Mouse (Mus musculus): ENCODE data around the gene Smdt1. TPM values are rescaled to one million over a fixed set of nuclear protein-coding genes. Genes with fewer than 3 reads are reported as not detected.

Gene Smdt1
- total and polyA plus RNA-seq, 3 experiments: 111 to 159 TPM; not detected in 1

DNA sequence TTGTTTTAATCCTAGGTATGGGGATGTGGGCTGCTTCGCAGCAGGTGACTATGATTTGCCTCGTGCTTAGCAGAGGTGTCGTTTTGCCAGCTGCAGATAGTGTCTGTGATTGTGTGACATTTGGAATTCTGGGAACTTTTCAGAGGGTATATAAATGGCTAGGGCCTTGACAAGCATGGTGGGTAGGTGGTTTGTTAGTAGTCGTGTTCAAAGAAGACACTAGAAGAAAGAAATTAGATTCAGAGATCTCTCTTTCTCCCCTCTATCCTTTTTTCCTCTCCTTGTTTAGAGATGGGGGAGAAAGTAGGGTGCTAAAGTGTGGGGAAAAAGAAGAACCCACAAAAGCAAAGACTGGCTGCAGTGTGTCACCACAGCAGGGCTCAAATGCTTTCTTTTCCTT, 29.4 kb downstream of the Smdt1 start:
- Histone ChIP-seq H3K4me1 (ENCODE audit: control insufficient read depth in 1 of 2, insufficient read depth in 2 of 2, low read length in 2 of 2) (no peaks in the 10 kb centered on the region), H3K4me3 (ENCODE audit: control insufficient read depth in 1 of 2, insufficient read depth in 1 of 2, low read depth in 2 of 2, low read length in 2 of 2) (no peak overlapping the region), H3K36me3 (ENCODE audit: control insufficient read depth in 1 of 2, insufficient read depth in 2 of 2, low read length in 2 of 2) (no peaks in the 10 kb centered on the region), H3K27ac (ENCODE audit: control insufficient read depth, low read depth, low read length) (no peak overlapping the region), H3K79me2 (ENCODE audit: control insufficient read depth, insufficient read depth, low read length, poor library complexity) (no peaks in the 10 kb centered on the region), H3K9me3 (replicated peaks; ENCODE audit: insufficient read depth, low read length) (no peaks in the 10 kb centered on the region), H3K9ac (ENCODE audit: control insufficient read depth, low read depth, low read length, poor library complexity, severe bottlenecking) (no peak overlapping the region), H3K27me3 (ENCODE audit: control insufficient read depth in 1 of 2, insufficient read depth in 2 of 2, low read length in 2 of 2) (peaks cover 2 to 3% of the 10 kb centered on the region in 2 experiments; a peak in 3 of 4 replicates)
- TF ChIP-seq UBTF (IDR thresholded peaks at IDR 0.05; ENCODE audit: borderline replicate concordance, insufficient read depth, low read depth, low read length) (no peak), RAD21 (IDR thresholded peaks at IDR 0.05; ENCODE audit: low read depth, low read length) (no peak), TBP (IDR thresholded peaks at IDR 0.05; ENCODE audit: low read depth, low read length) (no peak), MAFK (IDR thresholded peaks at IDR 0.05; ENCODE audit: borderline replicate concordance, low read depth, low read length) (no peak), ZKSCAN1 (IDR thresholded peaks at IDR 0.05; ENCODE audit: low read depth, low read length) (no peak), BHLHE40 (IDR thresholded peaks at IDR 0.05; ENCODE audit: borderline replicate concordance, low read depth, low read length) (no peak), SIN3A (IDR thresholded peaks at IDR 0.05; ENCODE audit: low read length) (no peak), TAL1 (IDR thresholded peaks at IDR 0.05; ENCODE audit: low read length) (no peak)
- DNase-seq (ENCODE audit: low read depth, low spot score): no peak

GRCm38 (mm10) chr15:82368851-82369250, 30.1 kb downstream of the Smdt1 start:
- no peak for DNase-seq (ENCODE audit: low read depth, low spot score)
- no peaks in the 10 kb centered on the region for H3K79me2 ChIP-seq (ENCODE audit: control insufficient read depth, insufficient read depth, low read length, poor library complexity)
- no peak overlapping the region for H3K9ac ChIP-seq (ENCODE audit: control insufficient read depth, low read depth, low read length, poor library complexity, severe bottlenecking)
- no peaks in the 10 kb centered on the region for H3K9me3 ChIP-seq (replicated peaks; ENCODE audit: insufficient read depth, low read length)
- no peak for TF ChIP-seq MYC (IDR thresholded peaks at IDR 0.05; ENCODE audit: low read depth, low read length)
- H3K27me3 ChIP-seq (ENCODE audit: control insufficient read depth in 1 of 2, insufficient read depth in 2 of 2, low read length in 2 of 2): peaks cover 2 to 3% of the 10 kb centered on the region in 2 experiments; a peak in 3 of 4 replicates
- no peaks in the 10 kb centered on the region for H3K36me3 ChIP-seq (ENCODE audit: control insufficient read depth in 1 of 2, insufficient read depth in 2 of 2, low read length in 2 of 2)
- no peaks in the 10 kb centered on the region for H3K4me1 ChIP-seq (ENCODE audit: control insufficient read depth in 1 of 2, insufficient read depth in 2 of 2, low read length in 2 of 2)
- H3K4me3 ChIP-seq (ENCODE audit: control insufficient read depth in 1 of 2, insufficient read depth in 1 of 2, low read depth in 2 of 2, low read length in 2 of 2): no peak overlapping the region
- no peak overlapping the region for H3K27ac ChIP-seq (ENCODE audit: control insufficient read depth, low read depth, low read length)

DNA sequence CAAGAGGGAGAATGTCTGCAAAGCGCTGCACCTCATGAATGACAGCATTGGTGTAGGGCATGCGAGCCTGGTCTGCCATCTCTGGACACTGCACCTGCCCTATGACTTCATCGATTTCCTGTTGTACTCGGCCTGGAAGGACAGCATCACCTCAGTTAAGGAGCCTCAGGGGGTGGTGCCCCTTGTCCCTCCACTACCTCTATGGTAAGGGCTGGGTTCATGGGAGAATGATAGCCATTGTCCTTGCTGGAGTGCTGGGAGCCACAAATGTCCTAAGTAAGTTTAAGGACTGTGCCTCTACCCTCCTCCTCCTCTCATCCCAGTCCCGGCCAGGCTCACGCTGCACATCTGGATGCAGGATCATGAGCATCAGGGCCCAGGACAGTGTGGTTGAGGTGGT, 33.7 kb downstream of the Smdt1 start:
- H3K9ac ChIP-seq (ENCODE audit: control insufficient read depth, low read depth, low read length, poor library complexity, severe bottlenecking): no peak overlapping the region
- no peak for DNase-seq (ENCODE audit: low read depth, low spot score)
- no peaks in the 10 kb centered on the region for H3K4me1 ChIP-seq (ENCODE audit: control insufficient read depth in 1 of 2, insufficient read depth in 2 of 2, low read length in 2 of 2)
- no peak overlapping the region for H3K4me3 ChIP-seq (ENCODE audit: control insufficient read depth in 1 of 2, insufficient read depth in 1 of 2, low read depth in 2 of 2, low read length in 2 of 2)
- TF ChIP-seq HCFC1 (IDR thresholded peaks at IDR 0.05; ENCODE audit: low read depth, low read length) (no peak), ZC3H11A (IDR thresholded peaks at IDR 0.05; ENCODE audit: low read depth, low read length) (no peak), KAT2A (conservative IDR thresholded peaks at IDR 0.05; ENCODE audit: low read depth, low read length) (no peak), CHD2 (IDR thresholded peaks at IDR 0.05; ENCODE audit: low read length) (no peak), EP300 (IDR thresholded peaks at IDR 0.05; ENCODE audit: low read depth in 1 of 2, low read length in 2 of 2) (no peak), MYB (IDR thresholded peaks at IDR 0.05; ENCODE audit: low read depth, low read length) (no peak), MXI1 (IDR thresholded peaks at IDR 0.05; ENCODE audit: low read depth, low read length) (no peak), POLR2AphosphoS5 (IDR thresholded peaks at IDR 0.05; ENCODE audit: borderline replicate concordance, low read depth, low read length) (no peak), MAFK (IDR thresholded peaks at IDR 0.05; ENCODE audit: borderline replicate concordance, low read depth, low read length) (no peak), GATA1 (IDR thresholded peaks at IDR 0.05; ENCODE audit: low read depth, low read length) (no peak), BHLHE40 (IDR thresholded peaks at IDR 0.05; ENCODE audit: borderline replicate concordance, low read depth, low read length) (no peak), E2F4 (IDR thresholded peaks at IDR 0.05; ENCODE audit: borderline replicate concordance, low read depth, low read length) (no peak), ZNF384 (IDR thresholded peaks at IDR 0.05; ENCODE audit: low read depth, low read length) (no peak), CTCF (IDR thresholded peaks at IDR 0.05 in 2 of 3, conservative IDR thresholded peaks at IDR 0.05 in 1 of 3; ENCODE audit: control insufficient read depth in 1 of 3, insufficient read depth in 1 of 3, low read depth in 2 of 3, low read length in 3 of 3, poor library complexity in 1 of 3, severe bottlenecking in 1 of 3) (no peak), POLR2AphosphoS2 (IDR thresholded peaks at IDR 0.05; ENCODE audit: low read length) (no peak), TBP (IDR thresholded peaks at IDR 0.05; ENCODE audit: low read depth, low read length) (no peak)
- H3K79me2 ChIP-seq (ENCODE audit: control insufficient read depth, insufficient read depth, low read length, poor library complexity): no peaks in the 10 kb centered on the region
- no peaks in the 10 kb centered on the region for H3K9me3 ChIP-seq (replicated peaks; ENCODE audit: insufficient read depth, low read length)
- H3K36me3 ChIP-seq (ENCODE audit: control insufficient read depth in 1 of 2, insufficient read depth in 2 of 2, low read length in 2 of 2): no peaks in the 10 kb centered on the region
- H3K27me3 ChIP-seq (ENCODE audit: control insufficient read depth in 1 of 2, insufficient read depth in 2 of 2, low read length in 2 of 2): peaks cover 2 to 3% of the 10 kb centered on the region in 2 experiments; a peak in 3 of 4 replicates
- H3K27ac ChIP-seq (ENCODE audit: control insufficient read depth, low read depth, low read length): no peak overlapping the region
